ENCODE assay signal across 15 mouse cellular contexts in genomic region chr8:49174956-49175355, GRCm38 (mm10).
"Had no signal": no experiment of that assay in that cellular context is flagged by ENCODE, and none has a peak within 500 bp of the region (broad histone marks: within the 10 kb centered on the region; RNA-seq: fewer than 3 reads in every experiment).

No protein-coding gene starts in this region.

- H3K9me3 ChIP-seq: midbrain, embryonic 13.5 days; midbrain, embryonic 15.5 days; stomach, embryonic 15.5 days had no signal

- DNase-seq: lung, adult 18-20 months; lung, embryonic 14.5 days; lung, postnatal 10 days; lung, postnatal 36 days; right cerebral cortex, postnatal 14 days; thymus, adult 2 months; thymus, postnatal 25 days; thymus, postnatal 4 days had no signal

- H3K4me3 ChIP-seq: megakaryocyte, embryonic 14.5 days; midbrain, embryonic 13.5 days; midbrain, embryonic 15.5 days; neural tube, embryonic 12.5 days; stomach, embryonic 15.5 days had no signal

- H3K36me3 ChIP-seq: midbrain, embryonic 13.5 days; midbrain, embryonic 15.5 days; neural tube, embryonic 12.5 days; stomach, embryonic 15.5 days had no signal

- H3K4me1 ChIP-seq: megakaryocyte, embryonic 14.5 days; midbrain, embryonic 13.5 days; midbrain, embryonic 15.5 days; neural tube, embryonic 12.5 days; stomach, embryonic 15.5 days had no signal

- H3K27ac ChIP-seq: macrophage; midbrain, embryonic 13.5 days; midbrain, embryonic 15.5 days; neural tube, embryonic 12.5 days; stomach, embryonic 15.5 days; stomach, postnatal 0 days had no signal

- H3K9ac ChIP-seq: lung, embryonic 14.5 days; midbrain, embryonic 13.5 days; midbrain, embryonic 15.5 days; neural tube, embryonic 12.5 days; stomach, embryonic 15.5 days had no signal
